Mouse (Mus musculus) myocyte (in vitro differentiated cells): ENCODE results near the gene Tmem132d.

Experiments
- CEBPB ChIP-seq: IDR thresholded peaks from 2 replicates; pipeline ENCODE4 v1.6.1; 2011; ENCODE audit warnings: mild to moderate bottlenecking, moderate library complexity; ENCODE audit not compliant: poor library complexity, insufficient read depth, severe bottlenecking
- E2F4 ChIP-seq: IDR thresholded peaks from one replicate; pipeline ENCODE4 v1.6.1; 2011; ENCODE audit warnings: mild to moderate bottlenecking, control low read depth, moderate library complexity; ENCODE audit not compliant: insufficient read depth
- MAX ChIP-seq: IDR thresholded peaks from one replicate; pipeline ENCODE4 v1.6.1; 2011; ENCODE audit warnings: low read depth, mild to moderate bottlenecking, control low read depth
- MYOD1 ChIP-seq, 3 experiments: IDR thresholded peaks; one replicate each; pipeline ENCODE4 v1.6.1; 2011; ENCODE audit warnings: control low read depth in 2 of 3, low read depth in 2 of 3, mild to moderate bottlenecking in 2 of 3, moderate library complexity in 1 of 3; ENCODE audit not compliant: insufficient read length in 2 of 3, control insufficient read depth in 1 of 3
- MYOG ChIP-seq, 3 experiments: IDR thresholded peaks; one replicate each; pipeline ENCODE4 v1.6.1; 2011; ENCODE audit warnings: control low read depth in 2 of 3, low read depth in 2 of 3, mild to moderate bottlenecking in 2 of 3; ENCODE audit not compliant: insufficient read length in 2 of 3, control insufficient read depth in 1 of 3, insufficient read depth in 1 of 3
- POLR2A ChIP-seq: IDR thresholded peaks from one replicate; pipeline ENCODE4 v1.6.1; 2011; ENCODE audit warnings: low read depth, mild to moderate bottlenecking, control low read depth, moderate library complexity; ENCODE audit not compliant: insufficient read length
- POLR2AphosphoS2 ChIP-seq: IDR thresholded peaks from one replicate; pipeline ENCODE4 v1.6.1; 2011; ENCODE audit warnings: low read depth, control low read depth; ENCODE audit not compliant: insufficient read length
- REST ChIP-seq: IDR thresholded peaks from one replicate; pipeline ENCODE4 v1.6.1; 2011; ENCODE audit warnings: mild to moderate bottlenecking, control low read depth, moderate library complexity; ENCODE audit not compliant: insufficient read depth, insufficient read length
- SRF ChIP-seq: IDR thresholded peaks from one replicate; pipeline ENCODE4 v1.6.1; 2011; ENCODE audit warnings: low read depth; ENCODE audit not compliant: control insufficient read depth, insufficient read length
- TCF12 ChIP-seq: IDR thresholded peaks from one replicate; pipeline ENCODE4 v1.6.1; 2011; ENCODE audit warnings: mild to moderate bottlenecking, control low read depth; ENCODE audit not compliant: poor library complexity, insufficient read depth, severe bottlenecking
- TCF3 ChIP-seq: IDR thresholded peaks from one replicate; pipeline ENCODE4 v1.6.1; 2011; ENCODE audit warnings: low read depth, control low read depth; ENCODE audit not compliant: insufficient read length
- USF1 ChIP-seq: IDR thresholded peaks from one replicate; pipeline ENCODE4 v1.6.1; 2011; ENCODE audit warnings: low read depth, mild to moderate bottlenecking, control low read depth, moderate library complexity

DNA sequence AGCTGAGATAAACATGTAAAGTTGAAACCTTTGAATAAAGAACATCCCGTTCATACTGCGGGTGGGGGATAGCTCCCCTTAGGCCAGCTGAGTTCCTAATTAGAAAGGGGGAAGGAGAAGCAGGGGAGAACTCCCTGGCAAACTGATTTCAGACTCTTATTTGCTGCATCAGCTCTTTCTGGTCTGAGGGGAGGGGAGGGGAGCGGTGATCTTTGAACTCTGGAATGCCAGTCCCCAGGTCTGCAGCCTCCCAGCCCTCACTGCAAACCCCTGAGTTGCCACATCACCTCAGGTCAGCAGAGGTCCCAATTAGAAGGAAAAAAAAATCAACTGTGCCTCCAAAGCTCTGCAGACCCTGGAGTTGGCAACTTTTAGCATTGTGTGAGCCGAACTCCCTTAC lies 482.3 kb downstream of the Tmem132d start:
- TF ChIP-seq POLR2A (no peak), REST (no peak), POLR2AphosphoS2 (no peak), TCF3 (no peak), MYOD1 (IDR thresholded peaks at IDR 0.05; ENCODE audit: control insufficient read depth in 1 of 3, insufficient read length in 2 of 3, low read depth in 2 of 3) (no peak), TCF12 (no peak), E2F4 (no peak), USF1 (no peak), CEBPB (no peak), MAX (no peak), MYOG (IDR thresholded peaks at IDR 0.05; ENCODE audit: control insufficient read depth in 1 of 3, insufficient read depth in 1 of 3, insufficient read length in 2 of 3, low read depth in 2 of 3) (no peak), SRF (no peak)
